Mouse (Mus musculus): Measurements from ENCODE around the gene Rora. TPM values are rescaled to one million over a fixed set of nuclear protein-coding genes. Genes with fewer than 3 reads are reported as not detected.

Rora gene
- polyA plus RNA-seq, 1 experiment from 2014 or later, result 7.6 TPM

- no peaks in the 10 kb centered on the region for H3K4me1 ChIP-seq
- no peak overlapping the region for H3K9ac ChIP-seq
- H3K4me3 ChIP-seq (replicated peaks), result no peak overlapping the region
- H3K27me3 ChIP-seq (replicated peaks), result no peaks in the 10 kb centered on the region
- ATAC-seq (ENCODE audit: insufficient read depth, low FRiP score, low read depth), result no peak
- WGBS, result 87% methylated on average over 1 of the region's 1 CpGs
- H3K36me3 ChIP-seq, result no peaks in the 10 kb centered on the region
- H3K4me2 ChIP-seq, result no peak overlapping the region
- H3K9me3 ChIP-seq, result no peaks in the 10 kb centered on the region
- H3K27ac ChIP-seq, result no peak overlapping the region
Observed at GRCm38 (mm10) chr9:69146937-69147336, 493.4 kb downstream of the Rora start.

- Histone ChIP-seq H3K27me3 (replicated peaks) (no peaks in the 10 kb centered on the region), H3K36me3 (no peaks in the 10 kb centered on the region), H3K4me3 (replicated peaks) (no peak overlapping the region), H3K4me2 (no peak overlapping the region), H3K9me3 (no peaks in the 10 kb centered on the region), H3K27ac (no peak overlapping the region), H3K9ac (no peak overlapping the region), H3K4me1 (no peaks in the 10 kb centered on the region)
- 62% methylated on average over 14 of the region's 14 CpGs for WGBS
- ATAC-seq (ENCODE audit: insufficient read depth, low FRiP score, low read depth), result no peak
Observed at GRCm38 (mm10) chr9:69150224-69150623, 496.6 kb downstream of the Rora start.

GRCm38 (mm10) chr9:69154684-69155083, 501.1 kb downstream of the Rora start:
- Histone ChIP-seq H3K4me2 (no peak overlapping the region), H3K9me3 (no peaks in the 10 kb centered on the region), H3K27me3 (replicated peaks) (no peaks in the 10 kb centered on the region), H3K27ac (no peak overlapping the region), H3K4me3 (replicated peaks) (no peak overlapping the region), H3K36me3 (no peaks in the 10 kb centered on the region), H3K9ac (no peak overlapping the region), H3K4me1 (no peaks in the 10 kb centered on the region)
- WGBS, result 89% methylated on average over 5 of the region's 5 CpGs
- no peak for ATAC-seq (ENCODE audit: insufficient read depth, low FRiP score, low read depth)

- WGBS, result 48% methylated on average over 8 of the region's 8 CpGs
- peak; percentile 81 for ATAC-seq (ENCODE audit: insufficient read depth, low FRiP score, low read depth)
- H3K9me3 ChIP-seq, result no peaks in the 10 kb centered on the region
- H3K4me2 ChIP-seq, result no peak overlapping the region
- H3K4me1 ChIP-seq, result no peaks in the 10 kb centered on the region
- H3K9ac ChIP-seq, result no peak overlapping the region
- no peak overlapping the region for H3K27ac ChIP-seq
- no peaks in the 10 kb centered on the region for H3K36me3 ChIP-seq
- no peaks in the 10 kb centered on the region for H3K27me3 ChIP-seq (replicated peaks)
- no peak overlapping the region for H3K4me3 ChIP-seq (replicated peaks)
Observed at GRCm38 (mm10) chr9:69155836-69156595, 502.4 kb downstream of the Rora start.

- no peak overlapping the region for H3K9ac ChIP-seq
- H3K27me3 ChIP-seq (replicated peaks), result no peaks in the 10 kb centered on the region
- H3K4me3 ChIP-seq (replicated peaks), result no peak overlapping the region
- H3K9me3 ChIP-seq, result no peaks in the 10 kb centered on the region
- WGBS, result 85% methylated on average over 5 of the region's 5 CpGs
- no peak overlapping the region for H3K4me2 ChIP-seq
- H3K36me3 ChIP-seq, result no peaks in the 10 kb centered on the region
- no peak for ATAC-seq (ENCODE audit: insufficient read depth, low FRiP score, low read depth)
- no peaks in the 10 kb centered on the region for H3K4me1 ChIP-seq
- H3K27ac ChIP-seq, result no peak overlapping the region
Observed at GRCm38 (mm10) chr9:69160818-69161217, 507.2 kb downstream of the Rora start.

GRCm38 (mm10) chr9:69164653-69165052, 511.1 kb downstream of the Rora start:
- no peaks in the 10 kb centered on the region for H3K36me3 ChIP-seq
- no peak for ATAC-seq (ENCODE audit: insufficient read depth, low FRiP score, low read depth)
- 69% methylated on average over 7 of the region's 7 CpGs for WGBS
- no peaks in the 10 kb centered on the region for H3K4me1 ChIP-seq
- H3K9me3 ChIP-seq, result no peaks in the 10 kb centered on the region
- H3K27ac ChIP-seq, result no peak overlapping the region
- H3K27me3 ChIP-seq (replicated peaks), result no peaks in the 10 kb centered on the region
- no peak overlapping the region for H3K4me2 ChIP-seq
- no peak overlapping the region for H3K9ac ChIP-seq
- H3K4me3 ChIP-seq (replicated peaks), result no peak overlapping the region

- WGBS, result 52% methylated on average over 7 of the region's 7 CpGs
- ATAC-seq (ENCODE audit: insufficient read depth, low FRiP score, low read depth), result no peak
- Histone ChIP-seq H3K4me1 (no peaks in the 10 kb centered on the region), H3K9me3 (no peaks in the 10 kb centered on the region), H3K4me2 (no peak overlapping the region), H3K27ac (no peak overlapping the region), H3K27me3 (replicated peaks) (no peaks in the 10 kb centered on the region), H3K36me3 (no peaks in the 10 kb centered on the region), H3K4me3 (replicated peaks) (no peak overlapping the region), H3K9ac (no peak overlapping the region)
Observed at GRCm38 (mm10) chr9:69165096-69165836, 511.7 kb downstream of the Rora start.

GRCm38 (mm10) chr9:69174061-69174460, 520.5 kb downstream of the Rora start:
- H3K4me1 ChIP-seq, result no peaks in the 10 kb centered on the region
- H3K27me3 ChIP-seq (replicated peaks), result no peaks in the 10 kb centered on the region
- no peak for ATAC-seq (ENCODE audit: insufficient read depth, low FRiP score, low read depth)
- 59% methylated on average over 6 of the region's 6 CpGs for WGBS
- H3K9ac ChIP-seq, result no peak overlapping the region
- H3K27ac ChIP-seq, result no peak overlapping the region
- H3K4me2 ChIP-seq, result no peak overlapping the region
- H3K4me3 ChIP-seq (replicated peaks), result no peak overlapping the region
- H3K9me3 ChIP-seq, result no peaks in the 10 kb centered on the region
- H3K36me3 ChIP-seq, result no peaks in the 10 kb centered on the region

GRCm38 (mm10) chr9:69174527-69175116, 521.0 kb downstream of the Rora start:
- Histone ChIP-seq H3K9ac (no peak overlapping the region), H3K4me2 (no peak overlapping the region), H3K4me1 (no peaks in the 10 kb centered on the region), H3K27ac (no peak overlapping the region), H3K4me3 (replicated peaks) (no peak overlapping the region), H3K9me3 (no peaks in the 10 kb centered on the region), H3K36me3 (no peaks in the 10 kb centered on the region), H3K27me3 (replicated peaks) (no peaks in the 10 kb centered on the region)
- ATAC-seq (ENCODE audit: insufficient read depth, low FRiP score, low read depth), result peak; percentile 50; the same call in 1 of the 2 replicates
- WGBS, result 40% methylated on average over 10 of the region's 10 CpGs

- Histone ChIP-seq H3K4me1 (no peaks in the 10 kb centered on the region), H3K9ac (no peak overlapping the region), H3K9me3 (no peaks in the 10 kb centered on the region), H3K4me3 (replicated peaks) (no peak overlapping the region), H3K27ac (no peak overlapping the region), H3K36me3 (no peaks in the 10 kb centered on the region), H3K4me2 (no peak overlapping the region), H3K27me3 (replicated peaks) (no peaks in the 10 kb centered on the region)
- WGBS, result 58% methylated on average over 3 of the region's 3 CpGs
- ATAC-seq (ENCODE audit: insufficient read depth, low FRiP score, low read depth), result no peak
Observed at GRCm38 (mm10) chr9:69176988-69177387, 523.4 kb downstream of the Rora start.

- no peaks in the 10 kb centered on the region for H3K27me3 ChIP-seq (replicated peaks)
- H3K4me2 ChIP-seq, result no peak overlapping the region
- no peaks in the 10 kb centered on the region for H3K9me3 ChIP-seq
- H3K4me3 ChIP-seq (replicated peaks), result no peak overlapping the region
- H3K4me1 ChIP-seq, result no peaks in the 10 kb centered on the region; the same call in 1 of the 2 replicates
- 94% methylated on average over 8 of the region's 8 CpGs for WGBS
- no peak overlapping the region for H3K27ac ChIP-seq
- H3K36me3 ChIP-seq, result no peaks in the 10 kb centered on the region
- no peak for ATAC-seq (ENCODE audit: insufficient read depth, low FRiP score, low read depth)
- H3K9ac ChIP-seq, result no peak overlapping the region
Observed at GRCm38 (mm10) chr9:69179224-69179623, 525.6 kb downstream of the Rora start.

GRCm38 (mm10) chr9:69180961-69181360, 527.4 kb downstream of the Rora start:
- no peaks in the 10 kb centered on the region for H3K9me3 ChIP-seq
- H3K27me3 ChIP-seq (replicated peaks), result no peaks in the 10 kb centered on the region
- H3K4me1 ChIP-seq, result no peaks in the 10 kb centered on the region; the same call in 1 of the 2 replicates
- no peak overlapping the region for H3K4me2 ChIP-seq
- WGBS, result 21% methylated on average over 3 of the region's 3 CpGs
- no peak overlapping the region for H3K9ac ChIP-seq
- ATAC-seq (ENCODE audit: insufficient read depth, low FRiP score, low read depth), result no peak
- no peak overlapping the region for H3K4me3 ChIP-seq (replicated peaks)
- peak overlapping the region; percentile 44; the same call in 1 of the 2 replicates for H3K27ac ChIP-seq
- H3K36me3 ChIP-seq, result no peaks in the 10 kb centered on the region
